Mouse (Mus musculus) mouse embryonic stem cell (cell line): ENCODE data around the gene Ankef1.

Experiments used
- in situ Hi-C, 2 experiments: fragments of 300-500 bp; cut with MboI; formaldehyde crosslinking; loops; 1 replicate in 1 of 2; 3 replicates in 1 of 2; pipeline ENCODE4 v1.14.3; 2019 to 2020; ENCODE audit warnings: low sequenced_read_pairs in 2 of 2, low pct_unique_long_range_greater_than_20kb in 1 of 2, mixed read lengths in 1 of 2; ENCODE audit not compliant: unreplicated experiment in 1 of 2

Ankef1 gene

GRCm38 (mm10) chr2:136501651-136502050, at the start of gene Ankef1:
Gene Ankef1 (plus strand): TSS chr2:136501910.
- in situ Hi-C loops: no loop called here

- in situ Hi-C loops: loop anchor here in 1 of 2 experiments (25.0 kb wide), 1 partner anchor 294 kb away; no protein-coding TSS in a partner anchor
Observed at GRCm38 (mm10) chr2:136456468-136456867, 45.2 kb upstream of the Ankef1 start.

GRCm38 (mm10) chr2:136456875-136457274, 44.8 kb upstream of the Ankef1 start:
- in situ Hi-C loops: loop anchor here in 1 of 2 experiments (25.0 kb wide), 1 partner anchor 295 kb away; no protein-coding TSS in a partner anchor

- in situ Hi-C loops: no loop called here
Observed at GRCm38 (mm10) chr2:136477656-136478055, 24.1 kb upstream of the Ankef1 start.

- in situ Hi-C loops: no loop called here
Observed at GRCm38 (mm10) chr2:136482269-136482668, 19.4 kb upstream of the Ankef1 start.

GRCm38 (mm10) chr2:136483058-136483457, 18.7 kb upstream of the Ankef1 start:
- in situ Hi-C loops: no loop called here

- in situ Hi-C loops: no loop called here
Observed at GRCm38 (mm10) chr2:136484955-136485354, 16.8 kb upstream of the Ankef1 start.

- in situ Hi-C loops: no loop called here
Observed at GRCm38 (mm10) chr2:136485401-136485800, 16.3 kb upstream of the Ankef1 start.

GRCm38 (mm10) chr2:136485815-136486619, 15.7 kb upstream of the Ankef1 start:
- in situ Hi-C loops: no loop called here

- in situ Hi-C loops: no loop called here
Observed at GRCm38 (mm10) chr2:136486986-136487385, 14.7 kb upstream of the Ankef1 start.

GRCm38 (mm10) chr2:136511073-136511472, 9.4 kb downstream of the Ankef1 start:
- in situ Hi-C loops: no loop called here

GRCm38 (mm10) chr2:136511756-136512155, 10.0 kb downstream of the Ankef1 start:
- in situ Hi-C loops: no loop called here

- in situ Hi-C loops: no loop called here
Observed at GRCm38 (mm10) chr2:136512802-136513201, 11.1 kb downstream of the Ankef1 start.

- in situ Hi-C loops: no loop called here
Observed at GRCm38 (mm10) chr2:136513806-136514205, 12.1 kb downstream of the Ankef1 start.

GRCm38 (mm10) chr2:136515501-136515900, 13.8 kb downstream of the Ankef1 start:
- in situ Hi-C loops: no loop called here

GRCm38 (mm10) chr2:136528937-136529336, 27.2 kb downstream of the Ankef1 start:
- in situ Hi-C loops: no loop called here

- in situ Hi-C loops: no loop called here
Observed at GRCm38 (mm10) chr2:136532033-136532432, 30.3 kb downstream of the Ankef1 start.

- in situ Hi-C loops: loop anchor here in 1 of 2 experiments (25.0 kb wide), 1 partner anchor 421 kb away; no protein-coding TSS in a partner anchor
Observed at GRCm38 (mm10) chr2:136558020-136558419, 56.3 kb downstream of the Ankef1 start.

GRCm38 (mm10) chr2:136562336-136562735, 60.6 kb downstream of the Ankef1 start:
- in situ Hi-C loops: loop anchor here in 1 of 2 experiments (25.0 kb wide), 1 partner anchor 425 kb away; no protein-coding TSS in a partner anchor

- in situ Hi-C loops: loop anchor here in 1 of 2 experiments (25.0 kb wide), 1 partner anchor 434 kb away; no protein-coding TSS in a partner anchor
Observed at GRCm38 (mm10) chr2:136570856-136571255, 69.1 kb downstream of the Ankef1 start.
